Mouse (Mus musculus) heart, postnatal 0 days (tissue): ENCODE results near the gene Hes7. TPM values are rescaled to one million over a fixed set of nuclear protein-coding genes. Genes with fewer than 3 reads are reported as not detected.

Experiments
- ATAC-seq: fragments of 200-750 bp; cut with Nextera tagmentation; 2 replicates; pipeline ENCODE4 v1.8.0; 2017; ENCODE audit warnings: low read depth, moderate number of reproducible peaks, moderate library complexity; ENCODE audit not compliant: insufficient read depth
- DNase-seq: peaks from one replicate; pipeline ENCODE4 v3.0.0-alpha.2; 2016; ENCODE audit warnings: low spot score
- H3K27ac ChIP-seq: fragments of 300-500 bp; sonication (generic); 2 replicates; pipeline ENCODE4 v1.5.1; 2014; ENCODE audit warnings: low read depth, mild to moderate bottlenecking
- H3K27me3 ChIP-seq: fragments of 300-500 bp; sonication (generic); 2 replicates; pipeline ENCODE4 v1.6.1; 2014; ENCODE audit warnings: low read length, mixed read lengths; ENCODE audit not compliant: control insufficient read depth, insufficient read depth
- H3K36me3 ChIP-seq: fragments of 300-500 bp; sonication (generic); replicated peaks from 2 replicates; pipeline ENCODE4 v1.6.1; 2014; ENCODE audit warnings: low read length, mixed read lengths; ENCODE audit not compliant: control insufficient read depth, insufficient read depth
- H3K4me1 ChIP-seq: fragments of 300-500 bp; sonication (generic); 2 replicates; pipeline ENCODE4 v1.6.1; 2014; ENCODE audit warnings: antibody characterized with exemption; ENCODE audit not compliant: control insufficient read depth, insufficient read depth
- H3K4me2 ChIP-seq: fragments of 300-500 bp; sonication (generic); 2 replicates; pipeline ENCODE4 v1.6.1; 2014; ENCODE audit warnings: low read depth, mild to moderate bottlenecking, low read length, moderate library complexity
- H3K4me3 ChIP-seq: fragments of 300-500 bp; sonication (generic); 2 replicates; pipeline ENCODE4 v1.5.1; 2014; ENCODE audit warnings: low read depth, low read length
- H3K9ac ChIP-seq: fragments of 300-500 bp; sonication (generic); replicated peaks from 2 replicates; pipeline ENCODE4 v1.6.1; 2014; ENCODE audit warnings: low read depth, low read length, mixed read lengths
- H3K9me3 ChIP-seq: fragments of 300-500 bp; sonication (generic); replicated peaks from 2 replicates; pipeline ENCODE4 v1.6.1; 2016; ENCODE audit warnings: low read length; ENCODE audit not compliant: control insufficient read depth
- CTCF ChIP-seq: IDR thresholded peaks from 2 replicates; pipeline ENCODE4 v1.5.1; 2016; ENCODE audit warnings: antibody characterized with exemption, control low read depth, low read depth
- EP300 ChIP-seq: IDR thresholded peaks from 2 replicates; pipeline ENCODE4 v1.6.1; 2016; ENCODE audit warnings: antibody characterized with exemption, low read depth
- WGBS: fragments of 180-500 bp; shearing (Covaris S2); extraction: QIAGEN DNeasy Blood & Tissue Kit; methylation state at CpG from one replicate; pipeline ENCODE4 v1.1.7; 2014; 5-methylcytosine and 5-hydroxymethylcytosine counted together
- polyA plus RNA-seq: library from polyadenylated mRNA; unstranded; fragments of >200 nt; fragmentation: Nextera tagmentation; extraction: Ambion mirVana; gene quantifications from 2 replicates; pipeline ENCODE4 v1.2.1, GENCODE M21; 2015
- total RNA-seq: library from RNA; depleted of rRNA; stranded (reverse); fragments of >200 nt; gene quantifications from 2 replicates; pipeline ENCODE4 v1.2.3, GENCODE M21; 2014; ENCODE audit warnings: low replicate concordance

Gene Hes7
- total and polyA plus RNA-seq, 2 experiments from 2014 or later: 0.26 TPM; not detected in 1

- Histone ChIP-seq H3K9ac (peak overlapping the region; percentile 97), H3K27ac (peak overlapping the region; percentile 98), H3K4me2 (peak overlapping the region; percentile 89), H3K4me3 (peak overlapping the region; percentile 93), H3K4me1 (peaks cover 18% of the 10 kb centered on the region), H3K36me3 (peaks cover 30% of the 10 kb centered on the region), H3K9me3 (no peaks in the 10 kb centered on the region), H3K27me3 (no peaks in the 10 kb centered on the region)
- peak; percentile 11; the same call in 1 of the 2 replicates for ATAC-seq
- DNase-seq: no peak
- no peak for TF ChIP-seq CTCF
- TF ChIP-seq EP300: no peak
- WGBS: 8% methylated on average over 25 of the region's 25 CpGs
Observed at GRCm38 (mm10) chr11:69088856-69089615, 31.2 kb upstream of the Hes7 start.

GRCm38 (mm10) chr11:69089616-69090290, 30.5 kb upstream of the Hes7 start:
- 69% methylated on average over 12 of the region's 12 CpGs for WGBS
- ATAC-seq (no peak), DNase-seq (no peak)
- Histone ChIP-seq H3K4me3 (peak overlapping the region; percentile 93), H3K27me3 (no peaks in the 10 kb centered on the region), H3K36me3 (peaks cover 30% of the 10 kb centered on the region), H3K9ac (peak overlapping the region; percentile 97), H3K4me2 (peak overlapping the region; percentile 89), H3K27ac (peak overlapping the region; percentile 98), H3K4me1 (peaks cover 18% of the 10 kb centered on the region), H3K9me3 (no peaks in the 10 kb centered on the region)
- TF ChIP-seq EP300 (no peak), CTCF (no peak)

GRCm38 (mm10) chr11:69090367-69090766, 29.8 kb upstream of the Hes7 start:
- Histone ChIP-seq H3K27me3 (no peaks in the 10 kb centered on the region), H3K4me3 (0 out of 2 replicates have a peak overlapping the region, but pooled peaks have one; percentile 93), H3K4me1 (peaks cover 18% of the 10 kb centered on the region), H3K9ac (peak overlapping the region; percentile 97; the same call in 1 of the 2 replicates), H3K27ac (no peak overlapping the region), H3K9me3 (no peaks in the 10 kb centered on the region), H3K36me3 (peaks cover 30% of the 10 kb centered on the region), H3K4me2 (peak overlapping the region; percentile 89)
- 52% methylated on average over 6 of the region's 6 CpGs for WGBS
- TF ChIP-seq EP300 (no peak), CTCF (no peak)
- ATAC-seq (no peak), DNase-seq (no peak)

GRCm38 (mm10) chr11:69091566-69092385, 28.4 kb upstream of the Hes7 start:
- no peak for TF ChIP-seq CTCF
- TF ChIP-seq EP300: 0 out of 2 replicates have a peak, but pooled peaks have one; percentile 9
- ATAC-seq (no peak), DNase-seq (no peak)
- Histone ChIP-seq H3K36me3 (peaks cover 30% of the 10 kb centered on the region), H3K4me1 (peaks cover 18% of the 10 kb centered on the region), H3K9ac (no peak overlapping the region), H3K9me3 (no peaks in the 10 kb centered on the region), H3K27ac (peak overlapping the region; percentile 76), H3K27me3 (no peaks in the 10 kb centered on the region), H3K4me2 (no peak overlapping the region), H3K4me3 (no peak overlapping the region)
- WGBS: 56% methylated on average over 7 of the region's 7 CpGs

GRCm38 (mm10) chr11:69092386-69092751, 27.8 kb upstream of the Hes7 start:
- H3K4me3 ChIP-seq: no peak overlapping the region
- WGBS: 1% methylated on average over 3 of the region's 3 CpGs
- H3K9ac ChIP-seq: no peak overlapping the region
- no peaks in the 10 kb centered on the region for H3K9me3 ChIP-seq
- TF ChIP-seq CTCF (peak; percentile 70), EP300 (no peak)
- no peak for ATAC-seq
- peaks cover 30% of the 10 kb centered on the region for H3K36me3 ChIP-seq
- DNase-seq: peak; percentile 69
- peak overlapping the region; percentile 76 for H3K27ac ChIP-seq
- H3K4me1 ChIP-seq: peaks cover 14% of the 10 kb centered on the region
- no peaks in the 10 kb centered on the region for H3K27me3 ChIP-seq
- no peak overlapping the region for H3K4me2 ChIP-seq
